Mouse (Mus musculus) forebrain, embryonic 14.5 days (tissue): ENCODE data around the gene Tbc1d9b. TPM values are rescaled to one million over a fixed set of nuclear protein-coding genes. Genes with fewer than 3 reads are reported as not detected.

ENCODE experiments used
- ATAC-seq: fragments of 200-750 bp; cut with Nextera tagmentation; 2 replicates; pipeline ENCODE4 v1.8.0; 2017; ENCODE audit warnings: mild to moderate bottlenecking, moderate library complexity
- DNase-seq: peaks from one replicate; pipeline ENCODE4 v3.0.0-alpha.2; 2015; ENCODE audit warnings: low spot score
- H3K27ac ChIP-seq: fragments of 300-500 bp; sonication (generic); 2 replicates; pipeline ENCODE4 v1.5.1; 2014; ENCODE audit warnings: low read depth, mild to moderate bottlenecking, control low read depth, low read length, moderate library complexity
- H3K27me3 ChIP-seq: fragments of 300-500 bp; sonication (generic); replicated peaks from 2 replicates; pipeline ENCODE4 v1.6.1; 2014; ENCODE audit warnings: low read length, control low read depth, mixed read lengths; ENCODE audit not compliant: control insufficient read depth, insufficient read depth
- H3K36me3 ChIP-seq: fragments of 300-500 bp; sonication (generic); 2 replicates; pipeline ENCODE4 v1.6.1; 2014; ENCODE audit warnings: low read length, control low read depth; ENCODE audit not compliant: control insufficient read depth, insufficient read depth
- H3K4me1 ChIP-seq: fragments of 300-500 bp; sonication (generic); 2 replicates; pipeline ENCODE4 v1.6.1; 2014; ENCODE audit warnings: antibody characterized with exemption, low read length, control low read depth; ENCODE audit not compliant: control insufficient read depth, insufficient read depth
- H3K4me2 ChIP-seq: fragments of 300-500 bp; sonication (generic); 2 replicates; pipeline ENCODE4 v1.6.1; 2014; ENCODE audit warnings: mild to moderate bottlenecking, control low read depth, low read length
- H3K4me3 ChIP-seq: fragments of 300-500 bp; sonication (generic); 2 replicates; pipeline ENCODE4 v1.5.1; 2014; ENCODE audit warnings: low read depth, low read length, control low read depth
- H3K9ac ChIP-seq: fragments of 300-500 bp; sonication (generic); 2 replicates; pipeline ENCODE4 v1.6.1; 2014; ENCODE audit warnings: mild to moderate bottlenecking, low read length, control low read depth, moderate library complexity
- H3K9me3 ChIP-seq: fragments of 300-500 bp; sonication (generic); replicated peaks from 2 replicates; pipeline ENCODE4 v1.6.1; 2016; ENCODE audit warnings: low read length, control low read depth, mixed read lengths; ENCODE audit not compliant: control insufficient read depth
- whole genome bisulfite sequencing: fragments of 180-500 bp; shearing (Covaris S2); extraction: QIAGEN DNeasy Blood & Tissue Kit; methylation state at CpG from one replicate; pipeline ENCODE4 v1.1.7; 2014; 5-methylcytosine and 5-hydroxymethylcytosine counted together
- polyA plus RNA-seq: library from polyadenylated mRNA; unstranded; fragments of >200 nt; fragmentation: Nextera tagmentation; extraction: Ambion mirVana; gene quantifications from 2 replicates; pipeline ENCODE4 v1.2.1, GENCODE M21; 2014

Tbc1d9b gene
- polyA plus RNA-seq, 1 experiment from 2014 or later = 23.3 TPM

DNA sequence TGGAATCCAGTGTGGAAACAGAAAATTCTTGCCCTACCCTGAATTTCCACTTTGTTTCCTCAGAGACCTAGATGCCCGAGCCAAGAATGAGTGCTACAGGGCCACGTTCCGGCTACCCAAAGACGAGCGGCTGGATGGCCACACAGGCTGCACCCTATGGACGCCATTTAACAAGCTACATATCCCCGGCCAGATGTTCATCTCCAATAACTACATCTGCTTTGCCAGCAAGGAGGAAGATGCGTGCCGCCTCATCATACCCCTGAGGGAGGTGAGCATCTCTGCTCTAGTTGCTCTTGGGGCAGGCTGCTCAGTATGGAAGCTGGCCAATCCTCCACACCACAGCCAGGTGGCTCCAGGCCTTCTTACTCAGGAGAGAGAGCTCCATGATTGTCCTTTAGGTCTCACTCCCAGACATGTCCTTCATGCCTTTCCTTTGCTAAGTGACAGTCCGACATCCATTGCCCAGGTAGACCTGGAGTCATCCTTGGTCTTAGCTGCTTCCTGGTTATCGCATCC, 16.8 kb downstream of the Tbc1d9b start:
- Histone ChIP-seq H3K36me3 (peaks cover 86% of the 10 kb centered on the region), H3K4me2 (no peak overlapping the region), H3K27me3 (no peaks in the 10 kb centered on the region), H3K4me1 (no peaks in the 10 kb centered on the region), H3K4me3 (no peak overlapping the region), H3K27ac (no peak overlapping the region), H3K9ac (no peak overlapping the region), H3K9me3 (no peaks in the 10 kb centered on the region)
- DNase-seq (no peak), ATAC-seq (no peak)
- 94% methylated on average over 11 of the region's 11 CpGs for WGBS

DNA sequence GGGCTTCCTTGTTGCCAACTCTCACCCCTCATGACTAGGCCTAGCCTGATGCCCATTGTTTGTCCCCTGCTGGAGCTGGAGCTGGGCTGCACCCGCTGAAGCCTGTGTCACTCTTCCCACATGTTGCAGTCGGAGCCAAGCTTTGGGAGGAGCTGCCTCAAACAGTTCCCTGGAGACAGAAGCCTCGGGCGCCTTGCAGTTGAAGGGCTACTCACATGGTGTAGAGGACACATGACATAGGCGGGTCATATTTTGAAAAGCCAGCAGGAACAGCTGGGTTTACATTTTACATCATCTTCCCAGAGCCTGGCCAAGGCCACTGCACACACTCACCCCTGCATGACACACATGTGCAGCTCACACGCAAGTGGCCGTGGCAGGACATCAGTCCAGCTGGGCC, 18.0 kb downstream of the Tbc1d9b start:
- no peak for ATAC-seq
- WGBS = 93% methylated on average over 7 of the region's 7 CpGs

DNA sequence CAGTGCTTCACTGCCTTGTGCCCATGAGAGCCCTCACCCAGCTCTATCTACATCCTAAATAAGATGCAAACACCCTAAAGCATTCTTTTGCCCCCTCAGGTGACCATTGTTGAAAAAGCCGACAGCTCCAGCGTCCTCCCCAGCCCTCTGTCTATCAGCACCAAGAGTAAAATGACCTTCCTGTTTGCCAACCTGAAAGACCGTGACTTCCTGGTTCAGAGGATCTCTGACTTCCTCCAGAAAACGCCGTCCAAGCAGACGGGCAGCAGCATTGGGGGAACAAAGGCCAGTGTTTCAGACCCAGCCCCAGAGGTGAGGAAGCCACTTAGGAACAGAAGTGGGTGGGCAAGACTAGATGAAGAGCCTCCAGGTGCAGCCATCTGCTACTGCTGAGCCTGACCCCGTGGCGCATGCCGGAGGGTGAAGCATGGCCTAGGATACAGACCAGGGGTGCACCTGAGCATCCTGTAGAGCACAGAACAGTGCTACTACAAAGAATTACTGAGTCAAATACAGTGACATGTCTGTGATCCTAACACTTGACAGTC, 18.5 kb downstream of the Tbc1d9b start:
- H3K36me3 ChIP-seq = peaks cover 95% of the 10 kb centered on the region
- no peak overlapping the region for H3K9ac ChIP-seq
- H3K27ac ChIP-seq = no peak overlapping the region
- ATAC-seq (no peak), DNase-seq (no peak)
- 95% methylated on average over 9 of the region's 9 CpGs for whole genome bisulfite sequencing
- H3K4me3 ChIP-seq = no peak overlapping the region
- no peaks in the 10 kb centered on the region for H3K27me3 ChIP-seq
- no peak overlapping the region for H3K4me2 ChIP-seq
- H3K9me3 ChIP-seq = no peaks in the 10 kb centered on the region
- H3K4me1 ChIP-seq = no peaks in the 10 kb centered on the region

More for the DNA sequence above, 18.0 kb downstream of the Tbc1d9b start:
- Histone ChIP-seq H3K9ac (no peak overlapping the region), H3K9me3 (no peaks in the 10 kb centered on the region), H3K27ac (no peak overlapping the region), H3K36me3 (peaks cover 90% of the 10 kb centered on the region), H3K4me1 (no peaks in the 10 kb centered on the region), H3K4me3 (no peak overlapping the region), H3K27me3 (no peaks in the 10 kb centered on the region), H3K4me2 (no peak overlapping the region)
- no peak for DNase-seq

DNA sequence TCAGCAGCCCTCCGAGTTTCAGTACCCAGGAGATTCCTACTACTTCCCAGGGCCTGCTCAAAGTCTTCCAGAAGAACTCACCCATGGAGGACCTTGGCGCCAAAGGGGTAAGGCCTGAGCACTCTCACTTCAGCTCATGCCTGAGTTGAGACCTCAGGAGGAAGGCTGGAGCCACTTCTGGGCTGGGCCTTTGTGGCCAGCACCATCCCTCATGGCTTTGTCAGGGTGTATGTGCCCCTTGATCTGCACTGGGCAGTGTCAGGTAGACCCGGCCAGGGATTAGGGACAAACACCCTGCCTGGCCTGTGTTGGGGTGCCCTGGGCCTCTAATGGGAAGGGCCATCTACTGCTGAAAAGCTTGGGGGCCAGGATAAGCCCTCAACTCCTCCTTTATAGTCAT, 20.2 kb downstream of the Tbc1d9b start:
- H3K4me1 ChIP-seq = no peaks in the 10 kb centered on the region

DNA sequence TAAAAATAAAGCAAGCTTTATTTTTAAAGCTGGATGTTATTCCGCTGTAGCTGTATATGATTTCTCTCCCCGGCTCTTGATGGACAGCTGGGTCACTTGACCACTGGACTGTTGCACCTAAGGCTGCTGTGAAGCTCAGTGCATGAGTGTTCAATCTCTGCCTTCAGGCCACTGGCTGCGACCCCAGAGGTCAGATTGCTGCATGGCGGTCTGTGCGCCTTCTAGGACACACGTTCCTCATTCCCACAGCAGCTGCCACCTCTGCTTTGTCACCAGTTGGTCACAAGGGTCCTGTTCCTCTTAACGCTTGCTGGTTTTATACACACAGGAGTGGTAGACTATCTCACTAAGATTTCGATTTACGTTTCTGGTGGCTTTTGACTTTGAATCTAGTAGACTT, 23.0 kb downstream of the Tbc1d9b start:
- ATAC-seq = no peak
- no peak overlapping the region for H3K27ac ChIP-seq
- no peaks in the 10 kb centered on the region for H3K4me1 ChIP-seq
- no peak overlapping the region for H3K9ac ChIP-seq
- H3K4me3 ChIP-seq = no peak overlapping the region
- DNase-seq = no peak
- 85% methylated on average over 9 of the region's 9 CpGs for WGBS
- peaks cover 99% of the 10 kb centered on the region for H3K36me3 ChIP-seq
- H3K27me3 ChIP-seq = no peaks in the 10 kb centered on the region
- H3K4me2 ChIP-seq = no peak overlapping the region
- no peaks in the 10 kb centered on the region for H3K9me3 ChIP-seq

More for the DNA sequence above, 20.2 kb downstream of the Tbc1d9b start:
- no peak overlapping the region for H3K27ac ChIP-seq
- no peaks in the 10 kb centered on the region for H3K27me3 ChIP-seq
- ATAC-seq (no peak), DNase-seq (no peak)
- H3K9ac ChIP-seq = no peak overlapping the region
- H3K4me2 ChIP-seq = no peak overlapping the region
- no peaks in the 10 kb centered on the region for H3K9me3 ChIP-seq
- 87% methylated on average over 3 of the region's 3 CpGs for WGBS
- H3K36me3 ChIP-seq = peaks cover 96% of the 10 kb centered on the region
- H3K4me3 ChIP-seq = no peak overlapping the region

DNA sequence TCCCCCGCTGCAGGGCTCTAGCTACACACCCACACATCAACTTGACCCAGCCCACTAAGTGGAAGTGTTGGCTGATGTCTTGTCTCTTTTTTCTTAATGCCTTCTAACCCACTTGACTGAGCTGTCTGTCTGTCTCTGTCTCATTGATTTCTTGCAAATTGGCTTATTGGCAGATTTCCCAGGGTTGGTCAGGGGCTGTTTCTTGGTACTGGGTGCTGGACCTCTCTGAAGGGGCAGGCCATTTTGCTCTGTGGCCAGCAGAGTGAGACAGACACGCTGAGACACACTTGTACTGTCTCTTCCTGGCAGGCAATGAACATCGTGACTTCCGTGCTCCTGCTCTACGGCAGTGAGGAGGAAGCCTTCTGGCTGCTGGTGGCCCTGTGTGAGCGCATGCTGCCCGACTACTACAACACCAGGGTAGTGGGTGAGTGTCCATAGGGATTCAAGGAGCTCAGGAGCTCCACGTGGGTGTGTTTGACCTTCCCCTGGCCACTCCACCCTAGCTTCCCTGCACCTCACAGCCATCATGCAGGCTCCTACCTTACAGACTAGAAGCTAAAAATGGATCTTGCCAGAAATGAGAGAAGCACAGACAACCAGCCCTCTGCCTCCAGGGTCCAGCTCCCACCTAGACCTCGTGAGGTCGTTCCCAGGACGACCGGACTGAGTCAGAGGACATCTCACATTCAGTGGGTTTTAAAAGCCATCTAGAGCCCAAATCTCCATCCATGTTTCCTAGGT, 23.8 kb downstream of the Tbc1d9b start:
- H3K4me2 ChIP-seq = no peak overlapping the region
- no peaks in the 10 kb centered on the region for H3K4me1 ChIP-seq
- DNase-seq = no peak
- ATAC-seq = no peak
- H3K36me3 ChIP-seq = peaks cover 99% of the 10 kb centered on the region
- no peaks in the 10 kb centered on the region for H3K27me3 ChIP-seq
- no peak overlapping the region for H3K27ac ChIP-seq
- H3K4me3 ChIP-seq = no peak overlapping the region
- H3K9me3 ChIP-seq = no peaks in the 10 kb centered on the region
- 87% methylated on average over 12 of the region's 12 CpGs for WGBS
- H3K9ac ChIP-seq = no peak overlapping the region

DNA sequence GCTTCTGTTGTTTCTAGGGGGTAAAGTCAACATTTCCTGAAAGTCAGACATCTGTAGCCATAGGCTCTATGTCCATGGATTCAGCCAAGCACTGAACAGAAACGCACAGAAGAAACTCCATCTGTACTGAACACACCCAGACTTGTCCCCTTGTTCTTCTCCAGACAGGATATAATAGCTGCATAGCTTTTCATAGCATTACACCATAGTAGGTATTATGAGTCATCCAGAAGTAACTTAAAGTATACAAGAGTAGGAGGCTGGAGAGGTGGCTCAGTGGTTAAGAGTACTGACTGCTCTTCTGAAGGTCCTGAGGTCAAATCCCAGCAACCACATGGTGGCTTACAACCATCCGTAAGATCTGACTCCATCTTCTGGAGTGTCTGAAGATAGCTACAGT, 24.6 kb downstream of the Tbc1d9b start:
- no peak overlapping the region for H3K9ac ChIP-seq
- peaks cover 99% of the 10 kb centered on the region for H3K36me3 ChIP-seq
- WGBS = 92% methylated on average over 2 of the region's 2 CpGs
- H3K4me3 ChIP-seq = no peak overlapping the region
- no peaks in the 10 kb centered on the region for H3K27me3 ChIP-seq
- ATAC-seq (no peak), DNase-seq (no peak)
- no peak overlapping the region for H3K27ac ChIP-seq
- no peaks in the 10 kb centered on the region for H3K4me1 ChIP-seq
- H3K9me3 ChIP-seq = no peaks in the 10 kb centered on the region
- no peak overlapping the region for H3K4me2 ChIP-seq

DNA sequence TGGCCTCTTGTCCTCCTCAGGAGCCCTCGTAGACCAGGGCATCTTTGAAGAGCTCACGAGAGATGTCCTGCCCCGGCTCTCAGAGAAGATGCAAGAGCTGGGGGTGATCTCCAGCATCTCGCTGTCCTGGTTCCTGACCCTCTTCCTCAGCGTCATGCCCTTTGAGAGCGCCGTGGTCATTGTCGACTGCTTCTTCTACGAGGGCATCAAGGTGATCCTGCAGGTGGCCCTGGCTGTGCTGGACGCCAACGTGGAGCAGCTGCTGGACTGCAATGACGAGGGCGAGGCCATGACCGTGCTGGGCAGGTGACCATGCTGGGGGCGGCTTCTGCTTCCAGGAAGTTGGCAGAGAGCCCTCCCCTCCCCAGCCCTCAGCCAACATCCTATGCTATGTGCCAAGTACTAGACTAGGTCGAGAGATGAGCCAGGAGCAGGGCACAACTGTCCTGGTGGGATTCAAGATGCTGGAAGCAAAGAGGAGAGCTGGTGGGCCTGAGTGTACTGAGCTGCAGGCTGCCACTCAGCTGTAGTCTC, 25.6 kb downstream of the Tbc1d9b start:
- H3K4me2 ChIP-seq = no peak overlapping the region
- DNase-seq = no peak
- H3K36me3 ChIP-seq = peaks cover 99% of the 10 kb centered on the region
- H3K4me3 ChIP-seq = no peak overlapping the region
- H3K9me3 ChIP-seq = no peaks in the 10 kb centered on the region
- ATAC-seq = no peak
- H3K9ac ChIP-seq = no peak overlapping the region
- H3K4me1 ChIP-seq = no peaks in the 10 kb centered on the region
- H3K27me3 ChIP-seq = no peaks in the 10 kb centered on the region
- no peak overlapping the region for H3K27ac ChIP-seq
- 95% methylated on average over 16 of the region's 16 CpGs for WGBS

DNA sequence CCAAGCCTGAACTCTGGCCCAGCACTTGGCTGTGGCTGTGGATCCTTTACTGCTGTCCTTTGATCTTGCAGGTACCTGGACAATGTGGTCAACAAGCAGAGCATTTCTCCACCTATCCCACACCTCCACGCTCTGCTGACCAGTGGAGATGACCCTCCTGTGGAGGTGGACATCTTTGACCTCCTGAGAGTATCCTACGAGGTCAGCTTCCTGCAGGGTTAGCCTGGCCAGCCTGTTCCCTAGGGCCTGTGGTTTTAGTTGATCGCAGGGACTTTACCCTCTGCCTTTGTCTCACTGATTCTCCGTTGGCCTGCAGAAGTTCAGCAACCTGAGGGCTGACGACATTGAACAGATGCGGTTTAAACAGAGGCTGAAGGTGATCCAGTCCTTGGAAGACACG, 27.1 kb downstream of the Tbc1d9b start:
- H3K27ac ChIP-seq = no peak overlapping the region
- H3K4me3 ChIP-seq = no peak overlapping the region
- 94% methylated on average over 7 of the region's 7 CpGs for WGBS
- peaks cover 99% of the 10 kb centered on the region for H3K36me3 ChIP-seq
- H3K27me3 ChIP-seq = no peaks in the 10 kb centered on the region
- no peaks in the 10 kb centered on the region for H3K9me3 ChIP-seq
- H3K9ac ChIP-seq = no peak overlapping the region
- H3K4me1 ChIP-seq = no peaks in the 10 kb centered on the region
- no peak overlapping the region for H3K4me2 ChIP-seq
- DNase-seq (no peak), ATAC-seq (no peak)
